Mouse (Mus musculus) kidney, embryonic 14.5 days (tissue): ENCODE measurements around the gene Micu1. TPM values are rescaled to one million over a fixed set of nuclear protein-coding genes. Genes with fewer than 3 reads are reported as not detected.

Source experiments
- ATAC-seq: fragments of 200-750 bp; cut with Nextera tagmentation; 2 replicates; pipeline ENCODE4 v1.8.0; 2017; ENCODE audit warnings: moderate number of reproducible peaks, mild to moderate bottlenecking, moderate TSS enrichment, moderate library complexity; ENCODE audit not compliant: low FRiP score, low TSS enrichment
- H3K27ac ChIP-seq: fragments of 300-500 bp; sonication (generic); 2 replicates; pipeline ENCODE4 v1.5.1; 2014; ENCODE audit warnings: low read depth, mild to moderate bottlenecking, low read length, moderate library complexity, mixed read lengths
- H3K27me3 ChIP-seq: fragments of 300-500 bp; sonication (generic); 2 replicates; pipeline ENCODE4 v1.6.1; 2014; ENCODE audit warnings: mild to moderate bottlenecking, low read length; ENCODE audit not compliant: control insufficient read depth, insufficient read depth
- H3K36me3 ChIP-seq: fragments of 300-500 bp; sonication (generic); 2 replicates; pipeline ENCODE4 v1.6.1; 2014; ENCODE audit warnings: low read length, mixed read lengths; ENCODE audit not compliant: control insufficient read depth, insufficient read depth
- H3K4me1 ChIP-seq: fragments of 300-500 bp; sonication (generic); 2 replicates; pipeline ENCODE4 v1.6.1; 2014; ENCODE audit warnings: low read length, mixed read lengths; ENCODE audit not compliant: control insufficient read depth, insufficient read depth
- H3K4me2 ChIP-seq: fragments of 300-500 bp; sonication (generic); replicated peaks from 2 replicates; pipeline ENCODE4 v1.6.1; 2014; ENCODE audit warnings: low read depth, mild to moderate bottlenecking, low read length
- H3K4me3 ChIP-seq: fragments of 300-500 bp; sonication (generic); 2 replicates; pipeline ENCODE4 v1.5.1; 2014; ENCODE audit warnings: mild to moderate bottlenecking, low read length
- H3K9ac ChIP-seq: fragments of 300-500 bp; sonication (generic); 2 replicates; pipeline ENCODE4 v1.6.1; 2014; ENCODE audit warnings: low read depth, mild to moderate bottlenecking, low read length, moderate library complexity
- H3K9me3 ChIP-seq: fragments of 300-500 bp; sonication (generic); 2 replicates; pipeline ENCODE4 v1.6.1; 2016; ENCODE audit warnings: low read length; ENCODE audit not compliant: control insufficient read depth
- WGBS: fragments of 180-500 bp; shearing (Covaris S2); extraction: QIAGEN DNeasy Blood & Tissue Kit; methylation state at CpG from one replicate; pipeline ENCODE4 v1.1.7; 2014; 5-methylcytosine and 5-hydroxymethylcytosine counted together
- polyA plus RNA-seq: library from polyadenylated mRNA; unstranded; fragments of >200 nt; fragmentation: Nextera tagmentation; extraction: Ambion mirVana; gene quantifications from 2 replicates; pipeline ENCODE4 v1.2.1, GENCODE M21; 2014

Gene Micu1
- polyA plus RNA-seq, 1 experiment from 2014 or later: 83.3 TPM

DNA sequence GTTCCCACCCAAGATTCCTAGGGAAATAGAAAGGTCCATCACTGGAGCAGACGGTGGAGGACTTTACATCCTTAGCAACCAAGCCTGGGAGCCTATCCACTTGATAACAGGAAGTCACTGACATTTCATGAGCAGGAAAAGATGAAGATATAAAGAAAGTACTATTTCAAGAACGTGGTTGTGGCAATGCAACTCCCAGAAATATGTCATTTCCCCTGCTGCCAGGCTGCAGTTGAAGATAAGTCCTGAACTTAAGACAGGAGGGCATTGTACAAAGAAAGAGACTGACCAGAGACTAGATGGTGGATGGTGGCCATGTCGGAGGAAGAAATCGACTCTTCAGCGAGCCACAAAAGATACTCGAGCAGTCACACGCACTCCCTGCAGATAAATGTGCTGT is 129.7 kb downstream of the Micu1 start:
- Histone ChIP-seq H3K36me3 (peaks cover 29% of the 10 kb centered on the region), H3K4me2 (no peak overlapping the region), H3K9me3 (peaks cover 2% of the 10 kb centered on the region; the same call in 1 of the 2 replicates), H3K27me3 (no peaks in the 10 kb centered on the region), H3K4me1 (no peaks in the 10 kb centered on the region), H3K27ac (no peak overlapping the region), H3K9ac (no peak overlapping the region), H3K4me3 (no peak overlapping the region)
- 81% methylated on average over 7 of the region's 7 CpGs for WGBS
- ATAC-seq: no peak

DNA sequence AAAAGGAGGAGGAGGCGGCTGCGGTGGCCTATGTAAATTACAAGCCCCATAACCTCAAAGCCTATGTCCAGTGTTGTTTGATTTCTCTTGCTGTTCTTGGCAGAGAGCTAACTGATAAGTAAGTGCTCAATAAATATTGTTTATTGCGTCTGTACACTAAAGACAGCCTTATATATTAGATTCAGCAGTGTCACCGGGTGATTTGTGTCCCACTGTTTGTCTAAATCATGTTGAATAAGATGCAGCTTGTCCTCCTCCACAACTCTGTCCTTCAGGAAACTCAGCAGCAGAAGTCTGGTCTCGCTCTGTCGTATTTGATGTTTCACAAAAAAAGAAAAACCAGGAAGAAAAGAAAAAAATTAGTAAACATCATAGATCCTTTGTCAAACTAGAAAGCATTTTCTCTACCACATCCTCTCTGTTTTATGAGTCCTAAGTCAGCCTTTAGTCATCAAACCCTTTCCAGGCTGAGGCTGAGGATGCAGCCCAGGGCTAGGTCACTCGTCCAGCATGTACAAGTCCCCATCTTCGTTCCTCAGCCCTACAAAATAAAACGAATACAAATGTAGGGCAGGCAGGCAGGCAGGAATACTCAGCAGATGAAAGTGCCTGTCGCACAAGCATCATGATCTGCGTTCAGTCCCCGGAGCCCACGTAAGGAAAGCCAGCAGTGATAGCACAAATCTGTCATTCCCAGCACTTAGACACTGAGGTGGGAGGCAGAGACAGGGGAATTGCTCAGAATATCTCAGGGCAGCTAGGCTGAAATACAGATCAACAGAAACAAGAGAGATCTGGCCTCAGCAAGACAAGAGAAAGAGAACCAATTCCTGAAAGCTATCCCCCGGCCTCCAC is 133.3 kb downstream of the Micu1 start:
- no peaks in the 10 kb centered on the region for H3K9me3 ChIP-seq
- no peak overlapping the region for H3K9ac ChIP-seq
- 41% methylated on average over 14 of the region's 14 CpGs for WGBS
- no peak overlapping the region for H3K4me2 ChIP-seq
- H3K27me3 ChIP-seq: no peaks in the 10 kb centered on the region
- no peak overlapping the region for H3K4me3 ChIP-seq
- H3K27ac ChIP-seq: peak overlapping the region; percentile 48; the same call in 1 of the 2 replicates
- peaks cover 8% of the 10 kb centered on the region; the same call in 1 of the 2 replicates for H3K36me3 ChIP-seq
- peak; percentile 76; the same call in 1 of the 2 replicates for ATAC-seq
- 0 out of 2 replicates have a peak, but pooled peaks cover 5% of the 10 kb centered on the region for H3K4me1 ChIP-seq

DNA sequence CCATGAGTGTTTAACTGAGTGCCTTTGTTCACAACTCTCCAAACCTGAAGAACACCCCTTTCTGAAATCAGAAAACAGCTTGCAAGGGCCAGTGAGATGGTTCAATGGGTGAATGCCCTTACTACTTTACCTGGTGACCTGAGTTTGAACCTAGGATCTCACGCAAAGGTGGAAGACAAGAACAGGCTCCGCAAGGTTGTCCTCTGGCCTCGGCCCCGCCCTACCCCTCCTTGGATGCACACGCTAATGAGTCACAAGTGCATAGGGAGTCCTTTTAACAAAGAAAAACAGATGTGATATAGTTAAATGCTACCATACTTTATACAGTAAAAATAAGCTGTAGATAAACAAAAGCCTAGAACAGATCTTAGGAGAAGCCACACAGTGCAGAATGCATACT is 135.2 kb downstream of the Micu1 start:
- H3K9me3 ChIP-seq: no peaks in the 10 kb centered on the region
- no peak overlapping the region for H3K9ac ChIP-seq
- WGBS: 79% methylated on average over 5 of the region's 5 CpGs
- H3K4me1 ChIP-seq: 0 out of 2 replicates have a peak, but pooled peaks cover 5% of the 10 kb centered on the region
- H3K4me2 ChIP-seq: no peak overlapping the region
- no peak overlapping the region for H3K27ac ChIP-seq
- no peak for ATAC-seq
- H3K36me3 ChIP-seq: peaks cover 4% of the 10 kb centered on the region; the same call in 1 of the 2 replicates
- no peaks in the 10 kb centered on the region for H3K27me3 ChIP-seq
- H3K4me3 ChIP-seq: no peak overlapping the region

DNA sequence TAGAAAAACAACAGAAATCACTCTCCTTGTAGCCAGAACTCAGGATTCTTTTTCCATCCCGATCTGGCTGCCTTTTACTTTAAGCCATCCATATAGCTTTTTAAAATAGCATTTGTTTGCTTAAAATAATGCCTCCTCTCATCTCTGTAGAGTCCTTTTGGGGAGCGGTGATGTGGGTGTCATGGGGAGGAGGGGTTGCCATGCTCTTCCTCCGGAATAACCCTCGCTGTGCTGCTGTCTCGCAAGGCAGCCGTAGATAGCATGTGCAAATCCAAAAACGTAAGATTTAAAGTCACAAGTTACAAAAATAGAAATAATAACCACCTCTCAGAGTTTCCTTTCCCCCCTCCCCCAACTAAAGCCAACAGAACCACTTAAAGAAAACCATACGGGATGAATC is 139.2 kb downstream of the Micu1 start:
- Histone ChIP-seq H3K27ac (no peak overlapping the region), H3K4me3 (no peak overlapping the region), H3K9ac (no peak overlapping the region), H3K36me3 (no peaks in the 10 kb centered on the region), H3K4me2 (no peak overlapping the region), H3K9me3 (no peaks in the 10 kb centered on the region), H3K27me3 (no peaks in the 10 kb centered on the region), H3K4me1 (0 out of 2 replicates have a peak, but pooled peaks cover 11% of the 10 kb centered on the region)
- 91% methylated on average over 8 of the region's 8 CpGs for WGBS
- ATAC-seq: no peak

DNA sequence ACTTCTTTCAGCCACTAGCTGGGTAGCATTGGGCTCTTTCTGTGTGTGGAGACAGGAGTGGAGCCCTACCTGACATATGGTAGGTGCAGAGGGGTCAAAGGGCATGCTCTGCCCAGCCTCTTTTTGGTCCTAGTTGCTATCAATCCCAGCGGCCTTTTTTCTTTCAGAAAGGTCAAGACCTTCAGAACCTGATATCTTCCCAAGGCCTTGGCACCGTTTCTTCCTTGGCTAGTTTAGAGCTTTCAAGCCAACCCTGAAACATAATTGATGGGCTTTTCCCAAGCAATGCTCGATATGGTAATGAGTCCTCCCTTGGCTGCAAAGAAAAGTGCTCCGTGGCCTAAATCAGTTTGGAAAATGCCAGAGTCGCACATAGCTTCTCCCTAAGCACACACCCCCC is 140.8 kb downstream of the Micu1 start:
- H3K36me3 ChIP-seq: no peaks in the 10 kb centered on the region
- 20% methylated on average over 5 of the region's 5 CpGs for WGBS
- H3K27ac ChIP-seq: no peak overlapping the region
- no peak for ATAC-seq
- no peak overlapping the region for H3K4me2 ChIP-seq
- H3K9me3 ChIP-seq: no peaks in the 10 kb centered on the region
- H3K27me3 ChIP-seq: no peaks in the 10 kb centered on the region
- H3K4me3 ChIP-seq: no peak overlapping the region
- no peak overlapping the region for H3K9ac ChIP-seq
- 0 out of 2 replicates have a peak, but pooled peaks cover 11% of the 10 kb centered on the region for H3K4me1 ChIP-seq

DNA sequence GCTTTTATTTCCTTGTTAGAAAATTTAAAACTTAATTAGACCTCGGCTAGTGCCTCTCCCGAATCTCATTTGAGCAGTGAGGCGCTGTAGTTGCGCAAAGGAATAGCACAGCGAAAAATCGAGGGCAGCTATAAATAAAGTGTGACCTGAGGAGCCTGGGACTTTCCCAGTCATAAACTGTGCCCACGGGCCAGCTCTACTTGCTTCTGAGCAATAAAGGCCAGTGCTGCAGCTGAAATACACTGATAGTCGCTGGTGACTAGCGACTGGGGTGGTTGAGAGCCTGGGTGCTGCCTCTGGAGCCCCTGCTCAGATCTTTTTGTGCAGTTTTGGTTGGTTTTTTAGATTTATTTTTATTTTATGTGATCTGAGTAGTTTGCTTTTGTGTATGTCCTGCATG is 142.4 kb downstream of the Micu1 start:
- Histone ChIP-seq H3K27me3 (no peaks in the 10 kb centered on the region), H3K9ac (no peak overlapping the region), H3K36me3 (no peaks in the 10 kb centered on the region), H3K4me3 (no peak overlapping the region), H3K4me1 (0 out of 2 replicates have a peak, but pooled peaks cover 12% of the 10 kb centered on the region), H3K9me3 (no peaks in the 10 kb centered on the region), H3K27ac (no peak overlapping the region), H3K4me2 (no peak overlapping the region)
- no peak for ATAC-seq
- WGBS: 28% methylated on average over 9 of the region's 9 CpGs

DNA sequence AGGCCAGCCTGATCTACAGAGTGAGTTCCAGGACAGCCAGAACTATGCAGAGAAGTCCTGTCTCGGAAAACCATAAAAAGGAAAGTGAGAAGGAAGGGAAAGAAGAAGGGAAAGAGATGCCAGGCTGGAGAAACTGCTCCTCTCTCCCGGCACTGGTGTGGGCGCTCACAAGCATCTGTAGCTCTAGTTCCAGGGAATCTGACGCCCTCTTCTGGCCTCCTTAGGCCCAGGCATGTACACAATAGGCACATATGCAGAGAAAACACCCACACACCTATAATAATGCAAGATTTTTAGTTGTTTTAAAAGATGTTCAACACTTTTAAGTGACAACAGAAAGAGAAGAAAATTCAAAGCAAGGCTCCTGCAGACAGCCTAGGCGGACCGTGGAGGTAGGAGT is 144.1 kb downstream of the Micu1 start:
- H3K27me3 ChIP-seq: no peaks in the 10 kb centered on the region
- 86% methylated on average over 6 of the region's 6 CpGs for WGBS
- H3K4me1 ChIP-seq: 0 out of 2 replicates have a peak, but pooled peaks cover 10% of the 10 kb centered on the region
- no peak for ATAC-seq
- H3K4me3 ChIP-seq: no peak overlapping the region
- H3K4me2 ChIP-seq: no peak overlapping the region
- H3K9me3 ChIP-seq: no peaks in the 10 kb centered on the region
- no peak overlapping the region for H3K9ac ChIP-seq
- H3K36me3 ChIP-seq: no peaks in the 10 kb centered on the region
- no peak overlapping the region for H3K27ac ChIP-seq

DNA sequence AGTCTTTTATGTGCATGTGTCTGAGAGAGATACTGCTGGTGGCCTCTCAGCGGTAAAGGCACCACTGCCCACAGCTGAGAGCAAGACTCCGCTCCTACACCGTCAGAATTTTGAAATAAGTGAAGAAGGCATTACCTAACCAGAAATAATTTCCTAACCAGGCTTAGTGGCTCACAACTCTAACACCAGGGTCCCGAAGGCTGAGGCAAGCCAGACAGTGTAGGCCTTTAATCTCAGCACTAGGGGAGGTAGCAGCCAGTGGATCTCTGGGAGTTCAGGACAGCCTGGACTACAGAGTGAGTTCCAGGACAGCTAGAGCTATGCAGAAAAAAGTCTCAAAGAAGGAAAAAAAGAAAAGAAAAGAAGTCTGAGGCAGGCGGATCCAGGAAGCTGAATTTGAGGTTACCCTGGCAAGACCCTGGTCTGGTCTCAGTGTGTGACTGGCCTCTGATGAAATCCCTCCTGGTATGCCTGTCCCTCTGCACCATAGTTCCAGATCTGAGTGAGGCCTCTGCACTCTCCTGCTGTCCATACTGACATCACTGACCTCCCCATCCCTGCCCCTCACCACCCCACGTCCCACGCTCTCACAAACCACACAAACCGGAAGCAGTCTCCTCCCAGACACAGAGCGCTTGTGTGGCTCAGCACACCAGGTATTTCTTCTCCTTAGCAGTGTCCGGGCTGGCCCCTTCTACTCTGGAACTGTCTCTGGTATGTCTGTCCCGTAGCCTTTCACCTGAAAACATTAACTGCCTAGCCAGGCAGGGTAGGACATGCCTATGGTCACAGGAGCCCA is 146.0 kb downstream of the Micu1 start:
- WGBS: 77% methylated on average over 11 of the region's 11 CpGs
- Histone ChIP-seq H3K36me3 (no peaks in the 10 kb centered on the region), H3K27ac (no peak overlapping the region), H3K9ac (no peak overlapping the region), H3K9me3 (no peaks in the 10 kb centered on the region), H3K27me3 (no peaks in the 10 kb centered on the region), H3K4me1 (0 out of 2 replicates have a peak, but pooled peaks cover 9% of the 10 kb centered on the region), H3K4me2 (no peak overlapping the region), H3K4me3 (no peak overlapping the region)
- no peak for ATAC-seq
